Mouse (Mus musculus) forebrain, embryonic 12.5 days (tissue): ENCODE results near the gene Scd3. TPM values are rescaled to one million over a fixed set of nuclear protein-coding genes. Genes with fewer than 3 reads are reported as not detected.

Experiments
- polyA plus RNA-seq: library from polyadenylated mRNA; unstranded; fragments of >200 nt; fragmentation: Nextera tagmentation; extraction: Ambion mirVana; gene quantifications from 2 replicates; pipeline ENCODE4 v1.2.1, GENCODE M21; 2016

Scd3 gene
- polyA plus RNA-seq, 1 experiment from 2014 or later: 0.77 TPM

Other genes with a start within 250 kb of the Scd3 start
- 0.10 TPM in 1 of 2 replicates, not detected in the other for gene Cpn1, start 216.7 kb upstream of the Scd3 start, polyA plus RNA-seq
- gene Cyp2c23, start 174.1 kb upstream of the Scd3 start, polyA plus RNA-seq: not detected in 2 replicates
- gene Erlin1, start 133.5 kb upstream of the Scd3 start, polyA plus RNA-seq: 21.0 and 22.4 TPM in 2 replicates
- gene Chuk, start 95.8 kb upstream of the Scd3 start, polyA plus RNA-seq: 65.1 and 70.9 TPM in 2 replicates
- gene Cwf19l1, start 67.4 kb upstream of the Scd3 start, polyA plus RNA-seq: 47.5 and 49.0 TPM in 2 replicates
- gene Bloc1s2, start 56.8 kb upstream of the Scd3 start, polyA plus RNA-seq: 123 TPM in 2 replicates
- 0.19 and 0.36 TPM in 2 replicates for gene Pkd2l1, start 10.8 kb upstream of the Scd3 start, polyA plus RNA-seq
- gene Scd2, start 90.4 kb downstream of the Scd3 start, polyA plus RNA-seq: 470 and 492 TPM in 2 replicates
- gene Scd4, start 129.8 kb downstream of the Scd3 start, polyA plus RNA-seq: 0.15 and 0.29 TPM in 2 replicates
- 10.6 and 10.8 TPM in 2 replicates for gene Scd1, start 204.6 kb downstream of the Scd3 start, polyA plus RNA-seq